Mouse (Mus musculus) kidney, embryonic 14.5 days (tissue): ENCODE results near the gene Mettl8. TPM values are rescaled to one million over a fixed set of nuclear protein-coding genes. Genes with fewer than 3 reads are reported as not detected.
A peak's percentile ranks its signal among the peaks of the same experiment; 100 is the strongest.

Experiments used
- ATAC-seq: fragments of 200-750 bp; cut with Nextera tagmentation; 2 replicates; pipeline ENCODE4 v1.8.0; 2017; ENCODE audit warnings: moderate number of reproducible peaks, mild to moderate bottlenecking, moderate TSS enrichment, moderate library complexity; ENCODE audit not compliant: low FRiP score, low TSS enrichment
- H3K27ac ChIP-seq: fragments of 300-500 bp; sonication (generic); 2 replicates; pipeline ENCODE4 v1.5.1; 2014; ENCODE audit warnings: low read depth, mild to moderate bottlenecking, low read length, moderate library complexity, mixed read lengths
- H3K27me3 ChIP-seq: fragments of 300-500 bp; sonication (generic); 2 replicates; pipeline ENCODE4 v1.6.1; 2014; ENCODE audit warnings: mild to moderate bottlenecking, low read length; ENCODE audit not compliant: control insufficient read depth, insufficient read depth
- H3K36me3 ChIP-seq: fragments of 300-500 bp; sonication (generic); 2 replicates; pipeline ENCODE4 v1.6.1; 2014; ENCODE audit warnings: low read length, mixed read lengths; ENCODE audit not compliant: control insufficient read depth, insufficient read depth
- H3K4me1 ChIP-seq: fragments of 300-500 bp; sonication (generic); 2 replicates; pipeline ENCODE4 v1.6.1; 2014; ENCODE audit warnings: low read length, mixed read lengths; ENCODE audit not compliant: control insufficient read depth, insufficient read depth
- H3K4me2 ChIP-seq: fragments of 300-500 bp; sonication (generic); replicated peaks from 2 replicates; pipeline ENCODE4 v1.6.1; 2014; ENCODE audit warnings: low read depth, mild to moderate bottlenecking, low read length
- H3K4me3 ChIP-seq: fragments of 300-500 bp; sonication (generic); 2 replicates; pipeline ENCODE4 v1.5.1; 2014; ENCODE audit warnings: mild to moderate bottlenecking, low read length
- H3K9ac ChIP-seq: fragments of 300-500 bp; sonication (generic); 2 replicates; pipeline ENCODE4 v1.6.1; 2014; ENCODE audit warnings: low read depth, mild to moderate bottlenecking, low read length, moderate library complexity
- H3K9me3 ChIP-seq: fragments of 300-500 bp; sonication (generic); 2 replicates; pipeline ENCODE4 v1.6.1; 2016; ENCODE audit warnings: low read length; ENCODE audit not compliant: control insufficient read depth
- WGBS: fragments of 180-500 bp; shearing (Covaris S2); extraction: QIAGEN DNeasy Blood & Tissue Kit; methylation state at CpG from one replicate; pipeline ENCODE4 v1.1.7; 2014; 5-methylcytosine and 5-hydroxymethylcytosine counted together
- polyA plus RNA-seq: library from polyadenylated mRNA; unstranded; fragments of >200 nt; fragmentation: Nextera tagmentation; extraction: Ambion mirVana; gene quantifications from 2 replicates; pipeline ENCODE4 v1.2.1, GENCODE M21; 2014

The Mettl8 gene
- polyA plus RNA-seq, 1 experiment from 2014 or later, result 22.2 TPM

DNA sequence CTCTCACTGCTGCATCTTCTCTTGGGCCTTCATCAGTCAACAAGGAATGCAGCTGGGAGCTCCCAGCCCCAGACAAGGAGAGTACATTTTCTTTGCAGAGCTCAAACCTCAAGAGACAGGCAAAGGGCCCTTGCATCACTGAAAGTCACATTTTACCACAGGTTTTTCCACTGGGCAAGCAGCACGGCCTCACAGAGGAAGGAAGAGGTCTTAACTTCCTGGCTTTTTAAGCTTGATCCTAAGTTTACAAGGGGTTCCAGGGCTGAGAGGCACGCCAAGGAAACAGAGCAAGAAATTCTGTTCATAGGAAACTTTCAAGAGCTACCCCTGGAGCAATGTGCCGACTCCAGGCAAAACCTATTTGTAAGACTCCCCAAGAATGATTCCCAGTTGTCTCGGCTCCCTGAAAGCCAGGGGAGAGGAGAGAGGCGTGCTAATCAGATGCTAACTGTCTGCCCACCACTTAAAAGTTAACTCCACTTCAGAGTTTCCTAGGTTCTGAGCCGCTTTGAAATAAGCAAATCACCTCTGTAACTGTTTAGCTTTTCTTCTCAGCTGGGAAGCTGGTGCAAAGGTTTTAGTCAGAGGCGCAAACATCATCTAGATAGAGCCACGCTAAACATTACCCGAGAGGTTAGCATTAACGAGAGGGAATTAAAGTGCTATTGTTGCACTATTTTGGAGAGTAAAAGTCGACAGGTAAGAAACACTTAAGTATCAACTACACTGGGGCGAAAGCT is 29.6 kb downstream of the Mettl8 start:
- Histone ChIP-seq H3K4me3 (no peak overlapping the region), H3K9ac (no peak overlapping the region), H3K27me3 (no peaks in the 10 kb centered on the region), H3K9me3 (no peaks in the 10 kb centered on the region), H3K4me1 (no peaks in the 10 kb centered on the region), H3K36me3 (no peaks in the 10 kb centered on the region), H3K4me2 (no peak overlapping the region), H3K27ac (peak overlapping the region; percentile 12; the same call in 1 of the 2 replicates)
- WGBS, result 54% methylated on average over 12 of the region's 12 CpGs
- ATAC-seq, result no peak

DNA sequence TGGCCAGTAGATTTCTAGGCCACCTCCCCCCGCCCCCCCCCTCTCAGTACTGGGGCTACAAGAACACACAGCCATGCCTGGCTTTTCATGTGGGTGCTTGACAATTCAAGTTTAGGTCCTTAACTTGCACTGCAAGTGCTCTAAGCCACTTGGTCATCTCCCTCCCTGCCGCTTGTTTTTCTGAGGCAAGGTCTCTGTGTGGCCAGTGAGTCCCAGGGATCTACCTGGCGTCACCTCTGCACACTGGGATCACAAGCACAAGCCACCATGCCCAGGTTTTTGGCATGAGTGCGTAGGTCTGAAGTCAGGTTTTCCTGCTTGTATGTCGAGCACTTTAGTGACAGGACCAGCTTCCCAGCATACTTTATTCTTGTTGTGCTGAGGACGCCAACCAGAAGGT is 31.4 kb downstream of the Mettl8 start:
- Histone ChIP-seq H3K4me2 (no peak overlapping the region), H3K4me1 (no peaks in the 10 kb centered on the region), H3K9me3 (no peaks in the 10 kb centered on the region), H3K9ac (no peak overlapping the region), H3K4me3 (no peak overlapping the region), H3K36me3 (no peaks in the 10 kb centered on the region), H3K27me3 (no peaks in the 10 kb centered on the region), H3K27ac (no peak overlapping the region)
- no peak for ATAC-seq
- WGBS, result 90% methylated on average over 6 of the region's 6 CpGs

DNA sequence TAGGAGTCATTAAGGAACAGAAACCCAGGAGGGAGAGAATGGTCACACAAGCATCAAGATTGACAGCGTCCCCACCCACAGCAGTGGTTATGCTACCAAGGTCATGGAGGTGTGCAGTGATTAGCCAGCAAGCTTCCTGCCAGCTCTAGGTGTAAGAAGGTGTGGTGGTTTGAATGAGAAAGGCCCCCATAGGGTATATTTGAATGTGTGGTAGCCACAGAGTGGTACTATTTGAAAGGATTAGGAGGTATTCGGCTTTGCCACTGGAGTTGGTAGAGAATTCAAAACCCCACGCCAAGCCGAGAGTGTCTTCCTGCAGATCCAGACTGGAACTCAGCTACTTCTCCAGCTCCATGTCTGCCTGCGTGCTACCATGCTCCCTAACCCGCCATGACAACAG is 32.4 kb downstream of the Mettl8 start:
- Histone ChIP-seq H3K4me1 (no peaks in the 10 kb centered on the region), H3K9me3 (no peaks in the 10 kb centered on the region), H3K27ac (no peak overlapping the region), H3K36me3 (no peaks in the 10 kb centered on the region), H3K4me3 (no peak overlapping the region), H3K4me2 (no peak overlapping the region), H3K27me3 (no peaks in the 10 kb centered on the region), H3K9ac (no peak overlapping the region)
- ATAC-seq, result no peak
- 91% methylated on average over 6 of the region's 6 CpGs for WGBS

DNA sequence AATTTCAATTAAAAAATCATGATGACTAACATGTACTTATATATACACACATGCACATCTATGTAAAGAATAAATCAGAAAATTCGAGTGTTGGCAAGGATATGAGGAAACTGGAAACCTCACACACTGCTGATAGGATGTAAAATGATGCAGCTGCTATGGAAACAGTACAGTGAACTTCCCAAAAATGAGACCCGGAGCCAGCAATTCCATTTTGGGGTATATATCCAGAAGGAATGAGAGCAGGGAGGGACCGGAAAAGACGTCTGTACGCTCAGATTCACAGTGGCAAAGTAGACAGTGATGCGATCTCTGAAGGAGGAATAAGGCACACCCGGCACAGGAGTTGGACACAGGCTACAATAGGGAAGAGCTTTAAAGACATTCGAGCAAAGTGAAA is 34.7 kb downstream of the Mettl8 start:
- no peak overlapping the region for H3K27ac ChIP-seq
- 86% methylated on average over 8 of the region's 8 CpGs for WGBS
- H3K4me1 ChIP-seq, result no peaks in the 10 kb centered on the region
- H3K27me3 ChIP-seq, result no peaks in the 10 kb centered on the region
- H3K9ac ChIP-seq, result no peak overlapping the region
- no peaks in the 10 kb centered on the region for H3K9me3 ChIP-seq
- no peaks in the 10 kb centered on the region; the same call in 1 of the 2 replicates for H3K36me3 ChIP-seq
- ATAC-seq, result no peak
- H3K4me2 ChIP-seq, result no peak overlapping the region
- no peak overlapping the region for H3K4me3 ChIP-seq

DNA sequence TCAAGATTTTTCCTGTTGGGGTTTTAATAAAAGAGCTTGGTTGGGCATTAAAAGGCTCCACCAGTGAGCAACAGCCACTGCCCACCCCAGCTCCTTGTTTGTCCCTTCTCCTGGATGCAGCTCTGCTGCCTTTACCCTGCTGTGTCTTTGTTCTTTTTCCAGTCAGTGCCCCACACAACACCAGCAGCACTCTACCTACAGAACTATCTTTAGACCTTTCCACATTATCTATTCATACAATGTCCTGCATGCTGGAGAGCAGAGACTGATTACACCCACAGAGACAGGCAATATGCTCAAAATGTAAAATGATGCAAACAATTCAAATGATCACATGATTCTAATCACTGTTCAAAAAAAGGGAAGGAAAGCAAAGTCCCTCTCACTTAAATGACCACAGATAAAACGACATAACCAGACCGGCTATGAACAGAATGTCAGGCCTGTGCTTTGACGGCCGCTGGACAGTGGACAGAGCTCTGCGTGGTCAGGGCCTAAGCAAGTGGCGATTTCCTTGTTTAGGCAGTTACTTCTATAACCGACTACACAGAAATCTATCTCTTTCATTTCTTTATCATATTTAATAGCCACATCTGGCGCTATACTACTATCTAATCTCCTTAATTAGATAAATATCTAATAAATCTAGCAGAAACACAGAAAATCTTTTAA is 35.5 kb downstream of the Mettl8 start:
- Histone ChIP-seq H3K4me3 (no peak overlapping the region), H3K4me2 (no peak overlapping the region), H3K36me3 (no peaks in the 10 kb centered on the region; the same call in 1 of the 2 replicates), H3K27me3 (no peaks in the 10 kb centered on the region), H3K9ac (no peak overlapping the region), H3K9me3 (no peaks in the 10 kb centered on the region), H3K27ac (no peak overlapping the region), H3K4me1 (no peaks in the 10 kb centered on the region)
- WGBS, result 82% methylated on average over 8 of the region's 8 CpGs
- no peak for ATAC-seq

DNA sequence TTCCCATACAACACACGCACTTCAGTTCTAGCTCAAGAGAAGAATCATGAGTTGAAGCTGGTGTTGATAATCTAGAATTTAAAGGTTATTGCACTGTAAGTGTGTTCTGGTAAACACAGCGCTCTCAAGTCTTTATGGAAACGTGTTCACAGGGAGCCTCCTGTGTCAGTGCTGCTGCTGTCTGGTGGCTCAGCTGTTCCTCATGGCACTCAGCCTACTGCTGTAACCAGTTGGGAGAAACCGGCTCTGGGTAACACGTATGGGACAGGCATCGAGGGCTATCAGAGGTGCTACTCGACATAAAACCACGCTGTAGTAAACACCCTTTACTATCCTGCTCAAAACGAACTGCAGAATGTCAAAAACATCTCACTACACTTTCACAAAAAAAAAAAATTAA is 36.1 kb downstream of the Mettl8 start:
- 60% methylated on average over 9 of the region's 9 CpGs for WGBS
- no peaks in the 10 kb centered on the region; the same call in 1 of the 2 replicates for H3K36me3 ChIP-seq
- no peak for ATAC-seq

DNA sequence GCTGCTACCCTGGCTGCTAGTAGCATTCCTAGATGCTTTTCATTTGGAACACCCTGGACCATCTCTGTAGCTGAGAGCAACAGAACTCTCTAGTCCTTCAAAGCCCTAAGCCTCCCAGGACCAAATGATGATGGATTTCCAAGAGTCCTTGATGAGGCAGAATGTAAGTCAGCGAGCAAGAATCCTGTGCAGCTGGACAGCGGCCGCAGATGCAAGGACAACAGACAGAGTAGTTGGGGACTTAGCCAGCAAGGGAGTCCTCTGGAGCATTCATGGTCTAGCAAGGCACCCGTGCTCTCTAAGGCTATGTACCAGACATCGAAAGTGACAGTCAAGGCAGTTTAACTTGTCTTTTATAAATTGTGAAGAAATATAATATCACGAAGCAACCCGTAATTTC is 41.9 kb downstream of the Mettl8 start:
- 95% methylated on average over 7 of the region's 7 CpGs for WGBS

More for the DNA sequence above, 36.1 kb downstream of the Mettl8 start:
- no peak overlapping the region for H3K9ac ChIP-seq
- H3K4me1 ChIP-seq, result no peaks in the 10 kb centered on the region
- no peak overlapping the region for H3K27ac ChIP-seq
- no peaks in the 10 kb centered on the region for H3K27me3 ChIP-seq
- no peak overlapping the region for H3K4me3 ChIP-seq
- no peak overlapping the region for H3K4me2 ChIP-seq
- no peaks in the 10 kb centered on the region for H3K9me3 ChIP-seq

DNA sequence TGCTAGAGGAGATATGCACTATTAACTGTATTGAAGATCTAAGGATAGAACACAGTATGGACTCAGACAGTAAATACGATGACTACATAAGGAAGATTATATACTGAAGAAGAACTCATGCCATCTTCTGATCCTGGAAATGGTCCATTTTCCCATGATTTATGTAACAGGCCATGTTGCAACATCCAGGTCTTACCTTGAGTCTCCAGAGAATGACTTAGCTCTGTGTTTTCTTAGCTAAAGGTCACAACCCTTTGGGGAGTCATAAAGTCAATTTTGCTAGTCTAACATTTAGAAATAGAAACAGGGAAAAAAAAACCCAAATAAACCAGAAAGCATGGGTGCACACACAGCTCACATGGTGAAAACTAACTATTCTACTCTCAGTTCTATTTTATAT is 43.6 kb downstream of the Mettl8 start:
- no peak for ATAC-seq
- no peaks in the 10 kb centered on the region for H3K27me3 ChIP-seq
- no peak overlapping the region for H3K9ac ChIP-seq
- 94% methylated on average over 1 of the region's 1 CpGs for whole genome bisulfite sequencing
- H3K4me1 ChIP-seq, result no peaks in the 10 kb centered on the region
- H3K27ac ChIP-seq, result no peak overlapping the region
- no peak overlapping the region for H3K4me3 ChIP-seq
- no peak overlapping the region for H3K4me2 ChIP-seq
- H3K9me3 ChIP-seq, result no peaks in the 10 kb centered on the region
- H3K36me3 ChIP-seq, result no peaks in the 10 kb centered on the region; the same call in 1 of the 2 replicates

More for the DNA sequence above, 41.9 kb downstream of the Mettl8 start:
- no peak overlapping the region for H3K4me2 ChIP-seq
- H3K4me1 ChIP-seq, result no peaks in the 10 kb centered on the region
- H3K27ac ChIP-seq, result no peak overlapping the region
- H3K9me3 ChIP-seq, result no peaks in the 10 kb centered on the region
- H3K27me3 ChIP-seq, result no peaks in the 10 kb centered on the region
- ATAC-seq, result no peak
- no peak overlapping the region for H3K9ac ChIP-seq
- H3K4me3 ChIP-seq, result no peak overlapping the region
- no peaks in the 10 kb centered on the region; the same call in 1 of the 2 replicates for H3K36me3 ChIP-seq

DNA sequence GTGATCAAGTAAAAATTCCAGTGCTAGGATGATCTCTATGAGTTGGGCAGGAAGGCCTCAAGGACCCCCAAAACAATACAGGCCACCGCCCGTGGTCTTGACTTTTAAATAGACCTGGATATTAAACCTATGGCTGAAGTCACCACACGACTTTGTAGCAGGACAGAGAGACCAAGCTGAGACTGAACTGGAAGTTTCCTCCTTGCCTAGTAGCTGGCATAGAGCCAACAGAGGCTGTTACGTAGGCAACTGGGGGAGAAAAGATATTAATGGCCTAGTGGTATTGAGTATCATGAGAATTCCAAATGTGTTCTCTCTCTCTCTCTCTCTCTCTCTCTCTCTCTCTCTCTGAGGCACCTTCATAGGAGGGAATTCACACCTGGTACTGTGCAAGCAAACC is 51.0 kb downstream of the Mettl8 start:
- no peaks in the 10 kb centered on the region for H3K27me3 ChIP-seq
- H3K4me2 ChIP-seq, result no peak overlapping the region
- 73% methylated on average over 4 of the region's 4 CpGs for WGBS
- H3K27ac ChIP-seq, result no peak overlapping the region
- H3K36me3 ChIP-seq, result no peaks in the 10 kb centered on the region
- no peaks in the 10 kb centered on the region for H3K4me1 ChIP-seq
- H3K9ac ChIP-seq, result no peak overlapping the region
- no peak overlapping the region for H3K4me3 ChIP-seq
- ATAC-seq, result no peak
- H3K9me3 ChIP-seq, result no peaks in the 10 kb centered on the region
